Mouse (Mus musculus): Measurements from ENCODE around the gene Klk10.

Klk10 gene

GRCm38 (mm10) chr7:43780746-43781145, at the start of gene Klk10:
TSS of gene Klk10 (plus strand) at chr7:43781035.
- DNase-seq: no peak

- DNase-seq: no peak
Observed at GRCm38 (mm10) chr7:43747788-43748187, 33.0 kb upstream of the Klk10 start.

- DNase-seq: no peak
Observed at GRCm38 (mm10) chr7:43752806-43753205, 28.0 kb upstream of the Klk10 start.

- DNase-seq: no peak
Observed at GRCm38 (mm10) chr7:43766484-43766883, 14.4 kb upstream of the Klk10 start.

GRCm38 (mm10) chr7:43768597-43768996, 12.2 kb upstream of the Klk10 start, which contains the start of gene Klk12:
TSS of gene Klk12 (plus strand) at chr7:43768897.
- DNase-seq: no peak

- no peak for DNase-seq
Observed at GRCm38 (mm10) chr7:43769636-43770035, 11.2 kb upstream of the Klk10 start.

- DNase-seq: no peak
Observed at GRCm38 (mm10) chr7:43770701-43771100, 10.1 kb upstream of the Klk10 start.

GRCm38 (mm10) chr7:43771916-43772315, 8.9 kb upstream of the Klk10 start:
- DNase-seq: no peak

- no peak for DNase-seq
Observed at GRCm38 (mm10) chr7:43772901-43773300, 7.9 kb upstream of the Klk10 start.

- no peak for DNase-seq
Observed at GRCm38 (mm10) chr7:43774364-43774763, 6.5 kb upstream of the Klk10 start, which contains the start of gene Klk11. TSS of gene Klk11 (plus strand) at chr7:43774604.

GRCm38 (mm10) chr7:43774802-43775201, 6.0 kb upstream of the Klk10 start:
- DNase-seq: no peak

- DNase-seq: no peak
Observed at GRCm38 (mm10) chr7:43775311-43776057, 5.4 kb upstream of the Klk10 start.

- no peak for DNase-seq
Observed at GRCm38 (mm10) chr7:43776506-43776905, 4.3 kb upstream of the Klk10 start.

- no peak for DNase-seq
Observed at GRCm38 (mm10) chr7:43777423-43777822, 3.4 kb upstream of the Klk10 start.

GRCm38 (mm10) chr7:43778176-43778970, 2.5 kb upstream of the Klk10 start:
- DNase-seq: no peak

GRCm38 (mm10) chr7:43780241-43780640, 594 bp upstream of the Klk10 start:
- no peak for DNase-seq

- DNase-seq: no peak
Observed at GRCm38 (mm10) chr7:43781541-43781940, 706 bp downstream of the Klk10 start.

- DNase-seq: peak; percentile 51
Observed at GRCm38 (mm10) chr7:43782275-43783265, 1.7 kb downstream of the Klk10 start.

- no peak for DNase-seq
Observed at GRCm38 (mm10) chr7:43785286-43785685, 4.5 kb downstream of the Klk10 start.

- DNase-seq: no peak
Observed at GRCm38 (mm10) chr7:43788096-43788495, 7.3 kb downstream of the Klk10 start.

- DNase-seq: no peak
Observed at GRCm38 (mm10) chr7:43789295-43789694, 8.5 kb downstream of the Klk10 start.

GRCm38 (mm10) chr7:43791591-43791990, 10.8 kb downstream of the Klk10 start, which contains the start of gene Klk9:
TSS of gene Klk9 (plus strand) at chr7:43791891.
- no peak for DNase-seq

- DNase-seq: no peak
Observed at GRCm38 (mm10) chr7:43796355-43796754, 15.5 kb downstream of the Klk10 start.

Data from right cerebral cortex, postnatal 25 days (tissue).